Mouse (Mus musculus) kidney, adult 2 months (tissue): ENCODE data around the gene Actn1.

ENCODE experiments used
- CTCF ChIP-seq: fragments of 200-500 bp; conservative IDR thresholded peaks from 2 replicates; pipeline ENCODE4 v1.5.1; 2011; ENCODE audit warnings: low read depth, mild to moderate bottlenecking, control low read depth, low read length, moderate library complexity, mixed read lengths; ENCODE audit not compliant: insufficient read depth, insufficient read length
- POLR2A ChIP-seq: fragments of 200-500 bp; IDR thresholded peaks from one replicate; pipeline ENCODE4 v1.6.1; 2011; ENCODE audit warnings: low read depth, low read length, control low read depth

- no peak for TF ChIP-seq CTCF
- no peak for TF ChIP-seq POLR2A
Measured at GRCm38 (mm10) chr12:80260056-80260743, at the start of gene Actn1.
